Mouse (Mus musculus): ENCODE measurements around the gene A230050P20Rik.
A peak's percentile ranks its signal among the peaks of the same experiment; 100 is the strongest.

A230050P20Rik gene

DNA sequence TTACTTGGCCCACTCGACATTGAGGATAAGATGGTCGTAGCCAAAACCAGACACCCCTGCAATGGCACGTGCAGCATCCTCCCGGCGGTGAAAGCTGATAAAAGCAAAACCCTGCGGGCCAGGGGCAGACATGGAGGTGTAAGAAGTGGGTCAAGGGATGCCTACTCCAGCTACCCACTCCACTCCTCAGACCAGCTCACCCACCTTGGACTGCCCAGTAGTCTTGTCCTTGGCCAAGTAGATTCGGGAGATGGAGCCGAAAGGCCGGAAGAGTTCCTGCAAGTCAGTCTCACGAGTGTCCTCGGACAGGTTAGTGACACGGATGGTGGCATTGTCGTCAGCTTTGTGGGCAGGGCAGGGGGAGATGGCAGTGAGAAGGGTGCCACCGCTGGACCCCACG lies 26.2 kb downstream of the A230050P20Rik start:
- DNase-seq (ENCODE audit: extremely low spot score, low spot score): no peak

GRCm38 (mm10) chr9:20895382-20895781 lies 26.9 kb downstream of the A230050P20Rik start:
- no peak for DNase-seq (ENCODE audit: extremely low spot score, low spot score)

DNA sequence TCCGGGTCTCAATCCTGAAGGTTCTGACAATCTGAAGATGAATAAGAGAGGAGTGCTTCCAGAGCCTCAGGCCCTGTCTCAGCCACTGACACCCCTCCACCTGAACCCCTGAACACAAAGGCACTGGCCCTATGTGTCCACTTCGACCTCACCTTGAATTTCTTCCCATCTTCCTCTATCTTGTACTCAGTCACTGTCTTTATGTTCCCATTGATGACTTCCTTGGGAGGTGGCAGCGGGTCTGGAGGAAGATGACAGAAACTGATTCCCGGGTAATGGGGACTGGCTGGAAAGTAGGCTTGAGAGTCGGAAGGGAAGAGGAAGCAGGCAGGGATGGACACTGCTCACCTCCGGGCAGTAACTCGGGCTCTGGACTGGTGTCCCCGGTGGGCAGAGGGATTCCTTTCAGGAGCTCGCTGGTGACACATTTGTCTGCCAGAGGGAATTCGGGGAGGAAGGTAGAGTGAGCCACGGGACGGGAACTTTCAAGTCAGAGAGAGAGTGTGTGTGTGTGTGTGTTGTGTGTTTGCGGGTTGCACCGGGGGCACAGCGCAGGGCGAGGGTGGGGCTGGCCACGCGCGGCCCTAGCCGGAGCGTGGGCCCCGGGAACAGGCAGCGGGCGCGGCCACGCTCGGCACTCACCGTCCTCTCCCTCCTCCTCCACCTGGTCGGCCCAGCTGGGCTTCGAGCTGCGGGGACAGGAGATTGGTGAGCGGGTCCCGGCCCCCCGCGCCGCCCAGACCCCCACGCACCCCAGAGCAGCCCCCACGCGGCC lies 29.5 kb downstream of the A230050P20Rik start:
- DNase-seq (ENCODE audit: extremely low spot score, low spot score): no peak

DNA sequence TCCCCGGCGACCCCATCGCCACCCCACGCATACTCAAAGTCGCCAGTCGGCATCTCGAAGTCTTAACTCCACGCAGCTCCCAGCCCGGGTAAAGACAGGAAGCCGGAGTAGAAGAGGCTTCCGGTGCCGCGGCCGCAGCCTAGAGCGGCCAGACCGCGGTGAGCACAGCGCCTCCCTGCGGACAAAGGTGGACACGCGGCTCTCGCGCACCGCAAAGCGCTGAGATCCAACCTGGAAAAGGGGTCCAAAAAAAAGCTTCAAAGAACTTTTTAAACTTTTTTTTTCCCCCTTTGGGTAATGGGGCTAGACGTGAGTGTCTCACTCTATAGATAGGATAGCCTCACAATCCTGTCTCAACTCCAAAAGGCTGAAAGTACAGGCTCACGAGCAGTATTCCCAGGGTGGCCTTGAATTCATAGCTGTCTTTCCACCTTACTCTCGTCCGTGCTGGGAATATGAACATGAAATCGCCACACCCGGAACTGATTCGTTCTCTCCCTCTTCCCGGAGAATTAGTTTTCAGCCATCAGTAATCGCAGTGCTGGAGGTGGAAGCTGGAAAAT lies 30.1 kb downstream of the A230050P20Rik start, which contains the start of gene Eif3g:
Gene Eif3g, minus strand, starts transcription at position 113 of the 563 bp plus-strand sequence.
- peak; percentile 86 for DNase-seq (ENCODE audit: extremely low spot score, low spot score)

DNA sequence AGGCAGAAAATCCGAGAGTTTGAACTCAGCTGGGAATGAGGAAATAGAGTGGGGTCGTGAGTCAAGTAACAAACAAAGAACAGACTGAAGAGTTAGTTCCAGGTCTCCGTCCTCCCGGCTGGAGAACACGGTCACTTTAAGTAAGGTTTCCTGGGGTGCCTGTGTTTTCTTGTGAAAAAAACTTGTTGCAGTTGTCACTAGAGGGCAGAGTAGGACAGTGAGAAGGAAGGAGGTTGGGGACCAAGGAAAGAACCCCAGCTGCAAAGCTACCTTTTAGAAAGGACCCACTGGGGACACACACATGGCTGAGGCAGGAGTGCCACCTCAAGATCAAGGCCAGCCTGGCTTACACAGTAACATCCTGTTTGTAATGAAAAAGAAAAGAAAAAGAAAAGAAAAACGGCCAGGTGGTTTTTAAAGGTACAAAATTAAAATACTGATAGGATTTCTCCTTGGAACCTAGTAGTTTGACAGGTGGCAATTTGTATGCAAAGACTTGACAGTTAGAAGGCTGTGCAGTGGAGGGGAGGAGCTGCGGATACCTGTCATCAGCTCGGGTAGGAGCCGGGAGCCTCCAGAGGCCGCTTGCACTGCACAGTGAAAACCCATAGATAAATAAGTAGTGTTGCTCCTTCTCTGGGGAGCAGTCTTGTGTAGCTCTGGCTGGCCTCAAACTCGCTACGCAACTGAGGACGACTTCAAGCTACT lies 33.2 kb downstream of the A230050P20Rik start:
- DNase-seq (ENCODE audit: extremely low spot score, low spot score): no peak

DNA sequence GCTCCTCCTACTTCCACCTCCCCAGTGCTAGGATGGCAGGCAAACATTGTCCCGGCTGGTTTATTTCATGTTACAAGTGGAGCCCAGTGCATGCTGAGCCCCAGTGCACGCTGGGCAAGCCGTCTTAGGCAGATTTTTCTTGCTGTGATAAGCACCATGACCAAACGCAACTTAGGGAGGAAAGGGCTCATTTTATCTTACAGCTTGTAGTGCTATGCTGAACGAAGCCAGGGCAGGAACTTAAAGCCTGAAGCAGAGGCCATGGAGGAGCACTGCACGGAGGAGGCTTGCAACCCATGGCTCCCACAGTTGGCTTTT lies 33.7 kb downstream of the A230050P20Rik start:
- DNase-seq (ENCODE audit: extremely low spot score, low spot score): no peak

GRCm38 (mm10) chr9:20909948-20910347 lies 41.5 kb downstream of the A230050P20Rik start:
- DNase-seq (ENCODE audit: extremely low spot score, low spot score): no peak

DNA sequence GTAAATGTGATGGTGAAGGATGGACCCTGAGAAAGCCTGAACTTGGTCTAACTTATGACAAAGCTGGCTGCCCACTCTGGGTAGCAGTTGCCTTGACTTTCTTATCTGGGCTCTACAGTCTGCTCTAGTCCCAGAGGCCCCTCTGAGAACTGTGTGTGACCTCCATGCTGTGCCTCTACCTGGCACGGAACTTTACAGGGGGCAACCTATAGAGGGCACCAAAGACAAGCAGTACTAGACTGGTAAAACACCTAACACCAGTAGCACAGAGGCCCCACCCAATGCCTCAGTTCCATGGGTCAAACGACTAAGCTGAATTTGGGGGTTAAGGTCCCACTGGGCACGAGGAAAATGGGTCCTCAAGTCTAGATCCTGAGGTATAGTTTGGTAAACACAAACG lies 47.7 kb downstream of the A230050P20Rik start:
- DNase-seq (ENCODE audit: extremely low spot score, low spot score): no peak

DNA sequence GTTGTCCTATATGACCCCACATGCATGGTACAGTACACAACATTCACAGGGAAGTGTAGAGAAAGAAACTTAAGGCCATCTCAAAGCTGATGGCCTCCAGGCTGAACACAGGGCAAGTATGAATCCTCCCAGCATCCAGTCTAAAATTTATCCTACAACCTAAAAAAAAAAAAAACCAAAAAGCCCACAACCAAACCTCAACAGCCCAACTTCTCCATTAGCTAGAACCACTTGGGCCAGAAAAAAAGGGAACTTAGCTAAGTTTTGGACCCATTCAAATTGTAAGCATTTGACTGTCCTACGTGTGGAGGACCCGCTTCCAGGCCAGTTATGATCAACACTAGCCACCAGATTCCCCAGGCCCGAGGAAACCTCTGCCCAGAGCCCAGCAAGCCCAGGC lies 54.8 kb downstream of the A230050P20Rik start:
- DNase-seq (ENCODE audit: extremely low spot score, low spot score): no peak
